Mouse (Mus musculus): ENCODE results near the gene Cpvl. TPM values are rescaled to one million over a fixed set of nuclear protein-coding genes. Genes with fewer than 3 reads are reported as not detected.

Cpvl gene
- total and polyA plus RNA-seq, 3 experiments, result not detected

DNA sequence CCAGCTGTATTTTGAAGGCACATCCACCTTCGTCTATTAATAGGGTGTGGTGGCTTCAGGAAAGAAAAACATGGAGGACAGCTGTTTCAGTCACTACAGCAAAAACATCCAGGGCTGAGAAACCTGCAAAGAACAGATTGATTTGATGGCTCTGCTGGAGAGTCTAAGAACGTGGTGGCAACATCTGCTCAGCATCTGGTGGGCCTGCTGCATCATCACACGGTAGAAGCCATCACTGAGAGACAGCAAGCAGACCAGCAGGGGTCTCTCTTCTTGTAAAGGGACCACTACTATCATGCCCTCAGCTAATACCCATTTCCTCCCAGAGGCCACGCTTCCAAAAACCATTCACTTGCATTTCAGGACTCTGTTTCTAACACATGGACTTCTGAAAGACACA is 4.1 kb upstream of the Cpvl start:
- Histone ChIP-seq H3K79me2 (ENCODE audit: control insufficient read depth, insufficient read depth, low read length, poor library complexity) (no peaks in the 10 kb centered on the region), H3K9ac (ENCODE audit: control insufficient read depth, low read depth, low read length, poor library complexity, severe bottlenecking) (no peak overlapping the region), H3K9me3 (replicated peaks; ENCODE audit: insufficient read depth, low read length) (no peaks in the 10 kb centered on the region), H3K4me1 (ENCODE audit: control insufficient read depth in 1 of 2, insufficient read depth in 2 of 2, low read length in 2 of 2) (no peaks in the 10 kb centered on the region), H3K27ac (ENCODE audit: control insufficient read depth, low read depth, low read length) (no peak overlapping the region), H3K27me3 (ENCODE audit: control insufficient read depth in 1 of 2, insufficient read depth in 2 of 2, low read length in 2 of 2) (no peaks in the 10 kb centered on the region), H3K4me3 (ENCODE audit: control insufficient read depth in 1 of 2, insufficient read depth in 1 of 2, low read depth in 2 of 2, low read length in 2 of 2) (no peak overlapping the region), H3K36me3 (ENCODE audit: control insufficient read depth in 1 of 2, insufficient read depth in 2 of 2, low read length in 2 of 2) (no peaks in the 10 kb centered on the region)
- TF ChIP-seq POLR2A (IDR thresholded peaks at IDR 0.05; ENCODE audit: control insufficient read depth in 1 of 2, insufficient read depth in 1 of 2, low read depth in 1 of 2, low read length in 2 of 2, poor library complexity in 1 of 2) (no peak), GABPA (IDR thresholded peaks at IDR 0.05; ENCODE audit: low read depth, low read length) (no peak), SIN3A (IDR thresholded peaks at IDR 0.05; ENCODE audit: low read length) (no peak)
- DNase-seq (ENCODE audit: low read depth, low spot score), result no peak

DNA sequence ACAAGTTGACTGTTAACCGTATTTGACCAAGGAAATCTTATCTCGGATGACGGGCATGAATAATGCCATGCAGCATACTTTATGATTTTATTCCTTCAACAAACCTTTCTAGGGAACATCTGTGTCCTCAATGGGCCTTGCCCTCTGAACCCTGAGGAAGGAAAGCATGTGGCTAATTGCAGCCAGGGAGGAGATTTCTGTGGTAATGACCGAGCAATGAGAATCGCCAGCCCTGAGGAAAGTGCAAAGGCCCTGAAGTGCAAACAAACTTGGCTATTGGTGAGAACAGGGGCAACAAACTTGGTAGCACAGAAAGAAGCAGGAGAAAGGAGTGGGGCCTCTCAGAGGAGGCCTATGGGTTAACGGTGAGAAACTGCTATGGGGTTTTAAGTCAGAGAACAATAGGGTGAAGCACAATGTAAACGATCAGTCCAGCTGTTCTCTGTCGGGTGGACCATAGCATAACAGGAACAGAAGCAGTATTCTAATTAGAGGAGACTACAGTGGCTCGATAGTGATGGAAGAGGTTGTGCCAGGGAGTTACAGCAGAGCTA is 3.7 kb upstream of the Cpvl start:
- H3K79me2 ChIP-seq (ENCODE audit: control insufficient read depth, insufficient read depth, low read length, poor library complexity), result no peaks in the 10 kb centered on the region
- no peak overlapping the region for H3K9ac ChIP-seq (ENCODE audit: control insufficient read depth, low read depth, low read length, poor library complexity, severe bottlenecking)
- TF ChIP-seq GABPA (IDR thresholded peaks at IDR 0.05; ENCODE audit: low read depth, low read length) (no peak), HCFC1 (IDR thresholded peaks at IDR 0.05; ENCODE audit: low read depth, low read length) (no peak), POLR2A (IDR thresholded peaks at IDR 0.05; ENCODE audit: control insufficient read depth in 1 of 2, insufficient read depth in 1 of 2, low read depth in 1 of 2, low read length in 2 of 2, poor library complexity in 1 of 2) (no peak), SMC3 (IDR thresholded peaks at IDR 0.05; ENCODE audit: low read depth, low read length) (no peak), USF1 (IDR thresholded peaks at IDR 0.05; ENCODE audit: low read depth, low read length) (no peak), SIN3A (IDR thresholded peaks at IDR 0.05; ENCODE audit: low read length) (no peak), E2F4 (IDR thresholded peaks at IDR 0.05; ENCODE audit: borderline replicate concordance, low read depth, low read length) (no peak), ZKSCAN1 (IDR thresholded peaks at IDR 0.05; ENCODE audit: low read depth, low read length) (no peak), CHD2 (IDR thresholded peaks at IDR 0.05; ENCODE audit: low read length) (no peak), ZC3H11A (IDR thresholded peaks at IDR 0.05; ENCODE audit: low read depth, low read length) (no peak), RCOR1 (IDR thresholded peaks at IDR 0.05; ENCODE audit: low read depth, low read length) (no peak), CTCF (IDR thresholded peaks at IDR 0.05 in 2 of 3, conservative IDR thresholded peaks at IDR 0.05 in 1 of 3; ENCODE audit: control insufficient read depth in 1 of 3, insufficient read depth in 1 of 3, low read depth in 2 of 3, low read length in 3 of 3, poor library complexity in 1 of 3, severe bottlenecking in 1 of 3) (no peak)
- no peaks in the 10 kb centered on the region for H3K27me3 ChIP-seq (ENCODE audit: control insufficient read depth in 1 of 2, insufficient read depth in 2 of 2, low read length in 2 of 2)
- DNase-seq (ENCODE audit: low read depth, low spot score), result no peak
- H3K36me3 ChIP-seq (ENCODE audit: control insufficient read depth in 1 of 2, insufficient read depth in 2 of 2, low read length in 2 of 2), result no peaks in the 10 kb centered on the region
- H3K9me3 ChIP-seq (replicated peaks; ENCODE audit: insufficient read depth, low read length), result no peaks in the 10 kb centered on the region
- H3K4me1 ChIP-seq (ENCODE audit: control insufficient read depth in 1 of 2, insufficient read depth in 2 of 2, low read length in 2 of 2), result no peaks in the 10 kb centered on the region
- H3K27ac ChIP-seq (ENCODE audit: control insufficient read depth, low read depth, low read length), result no peak overlapping the region
- no peak overlapping the region for H3K4me3 ChIP-seq (ENCODE audit: control insufficient read depth in 1 of 2, insufficient read depth in 1 of 2, low read depth in 2 of 2, low read length in 2 of 2)

DNA sequence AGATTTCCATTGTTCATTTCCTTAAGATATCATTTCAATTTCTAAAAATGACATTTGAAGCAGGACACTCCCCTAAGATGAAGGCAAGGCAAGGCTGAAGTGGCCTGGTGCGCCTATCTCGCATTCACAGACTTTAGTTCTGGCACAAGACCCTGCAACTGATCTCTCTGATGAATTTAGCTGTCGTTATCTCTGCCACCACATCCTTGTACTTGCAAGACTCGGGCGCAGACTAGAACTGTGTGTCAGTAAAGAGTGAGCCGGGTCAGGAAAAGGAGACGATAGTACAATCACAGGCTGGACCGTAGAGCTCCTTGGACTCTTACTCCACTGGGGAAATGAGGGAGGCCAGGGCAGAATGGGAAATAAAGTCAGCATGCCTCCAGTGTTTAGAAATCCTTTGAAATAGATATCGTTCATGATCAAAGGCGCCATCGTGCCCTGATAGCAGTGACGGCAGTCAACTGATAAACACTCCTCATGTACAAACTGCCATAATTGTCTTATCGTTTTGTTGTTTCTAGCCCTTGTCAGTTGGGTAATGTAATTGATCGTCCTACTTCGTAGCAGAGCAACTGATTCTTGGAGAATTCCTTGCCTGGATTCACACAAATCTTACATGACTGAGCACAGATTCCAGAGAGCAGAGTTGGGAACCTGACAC is 2.5 kb upstream of the Cpvl start:
- Histone ChIP-seq H3K9ac (ENCODE audit: control insufficient read depth, low read depth, low read length, poor library complexity, severe bottlenecking) (no peak overlapping the region), H3K36me3 (ENCODE audit: control insufficient read depth in 1 of 2, insufficient read depth in 2 of 2, low read length in 2 of 2) (no peaks in the 10 kb centered on the region), H3K9me3 (replicated peaks; ENCODE audit: insufficient read depth, low read length) (no peaks in the 10 kb centered on the region), H3K27ac (ENCODE audit: control insufficient read depth, low read depth, low read length) (no peak overlapping the region), H3K4me3 (ENCODE audit: control insufficient read depth in 1 of 2, insufficient read depth in 1 of 2, low read depth in 2 of 2, low read length in 2 of 2) (no peak overlapping the region), H3K79me2 (ENCODE audit: control insufficient read depth, insufficient read depth, low read length, poor library complexity) (no peaks in the 10 kb centered on the region), H3K27me3 (ENCODE audit: control insufficient read depth in 1 of 2, insufficient read depth in 2 of 2, low read length in 2 of 2) (no peaks in the 10 kb centered on the region), H3K4me1 (ENCODE audit: control insufficient read depth in 1 of 2, insufficient read depth in 2 of 2, low read length in 2 of 2) (no peaks in the 10 kb centered on the region)
- no peak for DNase-seq (ENCODE audit: low read depth, low spot score)
- no peak for TF ChIP-seq GATA1 (IDR thresholded peaks at IDR 0.05; ENCODE audit: low read depth, low read length)
- TF ChIP-seq MAZ (IDR thresholded peaks at IDR 0.05; ENCODE audit: low read depth, low read length), result no peak
- no peak for TF ChIP-seq CTCF (IDR thresholded peaks at IDR 0.05 in 2 of 3, conservative IDR thresholded peaks at IDR 0.05 in 1 of 3; ENCODE audit: control insufficient read depth in 1 of 3, insufficient read depth in 1 of 3, low read depth in 2 of 3, low read length in 3 of 3, poor library complexity in 1 of 3, severe bottlenecking in 1 of 3)
- no peak for TF ChIP-seq TBP (IDR thresholded peaks at IDR 0.05; ENCODE audit: low read depth, low read length)
- TF ChIP-seq ETS1 (IDR thresholded peaks at IDR 0.05; ENCODE audit: low read depth, low read length), result no peak
- TF ChIP-seq ZC3H11A (IDR thresholded peaks at IDR 0.05; ENCODE audit: low read depth, low read length), result no peak
- TF ChIP-seq SMC3 (IDR thresholded peaks at IDR 0.05; ENCODE audit: low read depth, low read length), result no peak

All from MEL (cell line).